Mouse (Mus musculus) kidney, postnatal 25 days (tissue): ENCODE data around the gene Kap.
A peak's percentile ranks its signal among the peaks of the same experiment; 100 is the strongest.
"Not testable (repeated sequence)": the region's sequence is repeated elsewhere in the genome, so short reads cannot be mapped to it uniquely, and the experiment has no call there.

Source experiments
- DNase-seq, 2 experiments: peaks; one replicate each; pipeline ENCODE4 v3.0.0; 2021; ENCODE audit warnings: mixed read lengths in 2 of 2

Kap gene

DNA sequence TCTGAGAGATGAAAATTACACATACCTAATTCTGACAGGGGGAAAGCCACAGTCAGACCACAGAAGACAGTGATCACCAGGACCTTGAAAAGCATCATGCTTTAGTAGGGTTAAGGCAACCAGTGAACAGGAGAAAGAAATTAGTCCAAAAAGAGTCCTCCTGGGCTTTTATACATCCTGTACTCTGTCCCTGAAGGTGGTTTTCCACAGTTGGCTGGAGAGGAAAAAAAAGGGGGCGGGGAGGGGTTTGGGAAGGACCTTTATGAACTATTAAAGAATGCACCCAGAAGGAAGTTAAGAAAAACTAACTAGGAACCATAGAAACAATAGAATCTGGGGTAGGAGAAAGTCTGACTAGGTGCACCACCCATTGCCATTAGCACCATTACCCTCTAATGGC is at the start of gene Kap:
Gene Kap (minus strand): TSS at position 237 of the 400 bp plus-strand sequence.
- peak in 1 of 2 experiments; percentile 32 for DNase-seq

DNA sequence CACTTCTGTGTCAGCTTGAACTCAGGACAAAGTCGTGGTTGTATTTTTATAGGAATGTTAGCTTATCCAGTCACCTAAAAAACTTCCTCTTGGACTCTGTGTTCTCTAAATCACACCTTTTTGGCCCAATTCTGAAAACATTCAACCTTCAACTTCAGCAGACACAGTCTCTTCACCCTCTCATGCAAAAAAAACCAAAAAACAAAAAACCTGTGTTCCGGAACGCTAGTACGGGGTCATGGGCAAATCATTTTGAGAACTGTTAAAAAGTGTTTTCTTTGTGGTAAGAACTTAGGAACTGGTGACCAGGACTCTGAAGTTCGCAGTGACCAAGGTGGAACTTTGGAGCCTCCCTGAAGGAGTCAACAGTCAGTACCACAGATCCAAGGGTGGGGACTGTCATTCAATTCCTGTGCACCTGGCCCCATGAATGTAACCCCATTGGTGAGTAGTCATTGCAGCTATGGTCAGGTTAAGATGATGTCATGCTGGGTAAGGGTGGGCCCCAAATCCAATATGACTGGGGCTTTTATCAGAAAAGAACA is 32.4 kb upstream of the Kap start:
- DNase-seq: peak; percentile 33 to 62

DNA sequence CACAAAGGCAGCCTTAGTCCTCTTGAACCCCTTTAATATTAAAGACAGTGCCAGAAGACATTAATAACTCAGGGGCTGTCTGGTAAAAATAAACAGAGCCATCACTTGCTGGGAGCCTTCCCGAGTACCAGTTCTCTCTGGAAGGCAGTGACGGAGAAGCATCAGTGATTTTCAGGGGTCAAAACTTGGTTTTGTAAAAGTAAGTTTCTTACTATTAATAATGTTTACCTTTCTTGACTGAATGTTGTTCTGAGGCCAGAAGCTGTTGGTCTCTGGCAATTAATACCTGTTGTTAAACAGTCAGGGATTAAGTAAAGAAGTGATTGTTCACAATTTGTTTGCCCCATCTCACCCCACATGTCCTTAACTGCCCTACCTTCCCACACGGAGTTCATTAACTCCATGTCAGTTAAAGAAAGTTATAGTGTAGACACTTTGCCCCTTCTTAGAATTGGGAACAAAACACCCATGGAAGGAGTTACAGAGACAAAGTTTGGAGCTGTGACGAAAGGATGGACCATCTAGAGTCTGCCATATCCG is 30.0 kb upstream of the Kap start:
- peak in 1 of 2 experiments; percentile 48 for DNase-seq

DNA sequence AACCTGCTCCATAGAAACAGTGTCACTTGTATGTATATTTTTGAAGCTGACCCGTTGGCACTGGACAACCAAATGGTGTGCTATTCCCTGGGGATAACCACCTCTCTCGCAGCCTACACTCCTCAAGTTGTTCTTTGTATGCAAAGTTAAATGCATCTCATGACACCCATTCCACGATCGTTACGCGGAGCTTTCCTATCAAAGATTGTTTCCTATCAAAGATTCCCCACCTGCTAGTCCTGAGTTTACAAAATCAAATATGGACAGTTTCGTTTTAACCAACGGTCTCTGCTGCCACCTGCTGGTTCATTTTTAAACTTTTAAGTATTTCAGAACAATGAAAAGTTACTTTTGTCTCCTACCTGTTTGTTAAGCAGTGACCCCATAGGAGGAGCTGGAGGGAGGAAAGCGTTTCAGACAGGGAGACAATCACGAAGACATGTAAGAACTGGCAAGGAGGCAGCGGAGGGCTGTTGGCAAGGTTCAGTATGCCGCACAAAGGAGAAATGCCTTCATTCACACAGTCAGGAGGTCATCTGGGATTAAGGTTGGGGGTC is 22.4 kb upstream of the Kap start:
- DNase-seq: peak in 1 of 2 experiments; percentile 68

DNA sequence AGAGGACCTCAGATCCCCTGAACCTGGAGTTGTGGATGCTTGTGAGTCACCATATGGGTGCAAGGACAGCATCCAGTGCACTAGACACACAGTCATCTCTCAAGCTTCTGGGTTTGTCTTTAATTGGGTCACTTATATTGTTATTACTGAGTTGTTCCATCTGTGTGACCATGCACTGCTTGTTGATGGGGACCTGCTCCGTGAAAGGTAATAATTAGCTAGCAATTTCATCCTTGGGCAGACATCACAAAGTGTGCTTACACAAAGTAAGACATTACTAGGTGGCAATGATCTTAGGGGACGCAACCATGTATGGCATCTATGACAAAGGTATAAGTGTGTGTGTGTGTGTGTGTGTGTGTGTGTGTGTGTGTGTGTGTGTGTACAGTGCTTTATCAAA is 19.1 kb upstream of the Kap start:
- DNase-seq: peak; percentile 31 to 58

DNA sequence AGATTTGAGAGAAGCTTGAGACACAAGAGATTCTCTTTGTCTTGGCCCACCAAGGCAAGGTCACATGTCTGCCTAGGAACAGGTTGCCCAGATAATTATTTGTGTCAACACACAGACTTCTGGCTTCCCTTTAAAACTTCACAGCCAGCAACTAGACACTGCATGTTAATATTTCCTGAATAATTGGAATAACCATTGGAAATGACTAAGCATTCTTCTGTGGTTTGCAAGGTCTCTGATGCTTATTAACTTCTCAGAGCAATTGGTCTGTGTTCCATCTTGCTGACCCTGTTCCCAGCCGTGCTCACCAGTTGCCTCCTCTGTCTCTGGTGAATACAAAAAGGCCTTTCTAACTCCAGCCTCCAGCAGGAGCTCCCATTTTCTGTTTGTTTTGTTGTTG is 17.6 kb upstream of the Kap start:
- peak in 1 of 2 experiments; percentile 45 for DNase-seq

DNA sequence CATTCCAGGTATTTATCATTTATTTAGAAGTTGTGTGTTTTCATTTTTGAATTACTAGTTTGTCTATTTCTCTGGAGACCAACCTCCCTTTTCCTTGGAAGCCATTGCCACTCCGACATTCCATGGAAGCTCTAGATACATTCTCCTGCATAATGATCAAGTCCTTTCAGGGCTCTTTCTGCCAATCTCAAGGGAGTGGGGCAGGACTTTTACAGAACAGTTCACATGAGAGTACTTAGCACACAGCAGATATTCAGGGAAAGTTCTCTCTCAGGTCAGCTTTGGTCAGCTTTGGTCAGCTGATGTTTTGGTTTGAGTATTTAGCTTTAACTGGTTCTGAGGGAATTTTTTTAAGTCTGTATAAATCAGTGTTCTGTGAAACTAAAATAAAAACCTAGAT is 14.8 kb upstream of the Kap start:
- DNase-seq: no peak

DNA sequence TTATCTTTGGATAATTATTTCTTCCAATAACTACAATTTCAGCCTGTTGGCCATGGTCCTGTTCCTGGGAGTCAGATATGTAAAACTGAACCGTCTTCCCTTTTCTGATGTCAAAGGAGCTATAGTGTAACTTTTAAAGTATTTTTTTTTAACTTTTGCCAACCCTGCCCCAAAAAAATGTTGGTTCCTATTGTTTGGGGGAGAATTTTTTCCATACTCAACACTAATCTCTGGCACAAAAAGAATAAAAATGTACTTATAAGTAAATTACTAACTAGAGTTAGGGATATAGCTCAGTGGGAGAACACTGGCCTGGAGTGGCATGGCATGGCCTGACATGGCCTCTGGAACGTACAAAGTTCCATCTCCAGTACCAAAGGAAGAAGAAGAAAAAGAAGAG is 2.3 kb upstream of the Kap start:
- DNase-seq: peak in 1 of 2 experiments; percentile 55

DNA sequence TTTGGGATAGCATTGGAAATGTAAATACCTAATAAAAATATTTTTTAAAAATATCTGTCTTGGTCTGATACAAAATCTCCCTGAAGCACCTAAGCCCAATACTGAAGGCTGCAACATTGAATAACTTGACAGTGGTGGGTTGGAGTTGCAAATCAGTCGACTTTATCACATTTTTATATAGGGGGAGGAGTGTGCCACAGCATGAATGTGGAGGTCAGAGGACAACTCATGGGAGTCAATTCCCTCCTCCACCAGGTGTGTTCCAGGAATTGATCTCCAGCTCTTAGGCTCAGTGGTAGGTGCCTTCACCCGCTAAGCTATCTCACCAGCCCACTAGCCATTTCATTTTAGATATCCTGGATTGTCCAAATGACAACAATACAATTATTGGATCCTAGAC is 4.2 kb downstream of the Kap start:
- DNase-seq: peak in 1 of 2 experiments; percentile 45

DNA sequence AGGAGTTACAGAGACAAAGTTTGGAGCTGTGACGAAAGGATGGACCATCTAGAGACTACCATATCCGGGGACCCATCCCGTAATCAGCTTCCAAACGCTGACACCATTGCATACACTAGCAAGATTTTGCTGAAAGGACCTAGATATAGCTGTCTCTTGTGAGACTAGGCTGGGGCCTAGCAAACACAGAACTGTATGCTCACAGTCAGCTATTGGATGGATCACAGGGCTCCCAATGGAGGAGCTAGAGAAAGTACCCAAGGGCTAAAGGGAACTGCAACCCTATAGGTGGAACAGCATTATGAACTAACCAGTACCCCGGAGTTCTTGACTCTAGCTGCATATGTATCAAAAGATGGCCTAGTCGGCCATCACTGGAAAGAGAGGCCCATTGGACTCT is 4.7 kb downstream of the Kap start:
- DNase-seq: not testable (repeated sequence)

DNA sequence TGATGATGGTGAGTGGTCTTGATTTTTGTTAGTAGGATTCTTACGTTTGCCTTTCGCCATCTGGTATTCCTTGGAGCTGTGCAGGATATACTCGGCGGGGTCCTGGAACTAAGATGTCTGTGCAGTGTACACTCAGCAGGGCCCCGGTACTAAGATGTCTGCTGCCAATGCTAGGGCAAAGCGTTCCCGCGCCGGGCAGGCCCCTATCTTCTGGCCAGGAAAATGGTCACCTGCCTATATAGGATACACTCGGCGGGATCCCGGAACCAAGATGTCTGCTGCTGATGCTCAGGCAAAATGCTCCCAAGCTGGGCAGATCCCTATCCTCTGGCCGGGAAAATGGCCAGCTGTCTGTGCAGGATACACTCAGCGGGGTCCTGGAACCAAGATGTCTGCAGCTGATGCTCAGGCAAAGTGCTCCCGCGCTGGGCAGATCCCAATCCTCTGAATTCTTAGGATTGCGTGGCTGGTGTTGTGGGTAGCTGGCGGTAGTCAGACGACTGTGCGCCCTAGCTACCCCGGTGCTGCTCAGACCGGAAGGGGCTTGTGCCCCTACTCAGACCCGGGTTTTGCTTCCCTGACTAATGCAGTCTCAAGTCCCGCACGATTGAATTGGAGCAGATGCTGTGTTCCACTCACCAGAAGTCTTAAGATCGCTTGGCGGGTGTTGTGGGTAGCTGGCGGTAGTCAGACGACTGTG is 15.1 kb downstream of the Kap start:
- peak in 1 of 2 experiments; percentile 36 for DNase-seq

DNA sequence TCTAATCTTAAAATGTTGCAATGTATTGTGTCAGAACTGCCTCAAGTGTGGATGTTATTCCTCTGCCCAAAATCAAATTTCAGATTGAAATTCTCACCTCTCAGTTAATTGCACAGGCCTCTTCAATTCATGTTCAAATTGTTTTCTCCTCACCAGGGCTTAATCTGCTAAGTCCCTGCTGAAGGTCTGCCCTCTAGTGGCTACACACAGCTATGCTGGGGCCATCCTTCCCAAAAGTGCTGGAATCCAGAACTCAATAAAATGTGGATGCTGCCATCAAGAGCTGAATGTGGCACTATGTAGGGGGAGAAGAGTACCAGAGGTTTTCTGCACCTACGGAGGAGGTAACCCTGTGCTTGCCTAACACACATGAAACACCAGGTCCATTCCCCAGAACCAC is 41.2 kb downstream of the Kap start:
- DNase-seq: peak in 1 of 2 experiments; percentile 32
